Mouse (Mus musculus) bone marrow, adult 2 months (tissue): ENCODE data around the gene 2310007B03Rik. TPM values are rescaled to one million over a fixed set of nuclear protein-coding genes. Genes with fewer than 3 reads are reported as not detected.

Source experiments
- H3K27ac ChIP-seq: fragments of 200-500 bp; 2 replicates; pipeline ENCODE4 v1.5.1; 2012; ENCODE audit warnings: low read depth, mild to moderate bottlenecking, control low read depth, inconsistent platforms, low read length; ENCODE audit not compliant: control insufficient read depth, poor library complexity, insufficient read depth
- H3K4me1 ChIP-seq: fragments of 200-500 bp; 2 replicates; pipeline ENCODE4 v1.6.1; 2011; ENCODE audit warnings: low read length; ENCODE audit not compliant: control insufficient read depth, insufficient read depth
- H3K4me3 ChIP-seq: fragments of 200-500 bp; replicated peaks from 2 replicates; pipeline ENCODE3; 2011; ENCODE audit warnings: mild to moderate bottlenecking, low read depth, low read length, control low read depth; ENCODE audit not compliant: control insufficient read depth
- CTCF ChIP-seq: fragments of 200-500 bp; IDR thresholded peaks from 2 replicates; pipeline ENCODE4 v1.5.1; 2011; ENCODE audit warnings: low read length, control low read depth; ENCODE audit not compliant: control insufficient read depth, insufficient read depth
- POLR2A ChIP-seq: fragments of 200-500 bp; IDR thresholded peaks from 2 replicates; pipeline ENCODE4 v1.6.1; 2011; ENCODE audit warnings: low read depth, mild to moderate bottlenecking, control low read depth, low read length, borderline replicate concordance; ENCODE audit not compliant: control insufficient read depth
- WGBS: fragments of 180-500 bp; shearing (Covaris S2); methylation state at CpG from one replicate; pipeline ENCODE4 v1.1.7; 2018; 5-methylcytosine and 5-hydroxymethylcytosine counted together
- polyA plus RNA-seq: library from polyadenylated mRNA; stranded (reverse); fragments of >200 nt; gene quantifications from 2 replicates; pipeline ENCODE4 v1.2.4, GENCODE M21; 2011; ENCODE audit warnings: low replicate concordance; ENCODE audit not compliant: missing spikeins, insufficient read depth, insufficient read length

The 2310007B03Rik gene
- polyA plus RNA-seq, 1 experiment: not detected

DNA sequence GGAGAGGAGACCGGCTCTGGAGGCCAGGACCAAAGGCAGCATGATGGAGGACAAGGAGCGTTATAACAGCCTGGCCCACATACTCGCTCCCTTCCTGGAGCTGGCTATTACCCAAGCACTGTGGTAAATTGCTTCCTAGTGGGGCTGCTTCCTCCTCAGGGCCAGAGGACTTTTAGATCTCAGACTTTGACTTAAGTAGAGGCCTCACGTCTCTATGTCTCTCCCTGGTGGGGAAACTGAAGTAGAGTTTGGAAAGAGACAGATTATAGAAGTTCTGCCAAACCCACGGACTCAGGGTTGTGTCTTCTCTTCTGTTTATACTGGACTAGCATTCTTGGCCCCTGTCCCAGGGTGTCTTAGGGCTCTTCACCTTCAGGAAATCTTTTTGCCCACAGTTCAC lies 35.5 kb downstream of the 2310007B03Rik start:
- H3K27ac ChIP-seq: no peak overlapping the region
- no peak overlapping the region for H3K4me3 ChIP-seq
- no peak for TF ChIP-seq CTCF
- TF ChIP-seq POLR2A: no peak
- H3K4me1 ChIP-seq: peaks cover 3% of the 10 kb centered on the region
- WGBS: 2% methylated on average over 5 of the region's 5 CpGs

DNA sequence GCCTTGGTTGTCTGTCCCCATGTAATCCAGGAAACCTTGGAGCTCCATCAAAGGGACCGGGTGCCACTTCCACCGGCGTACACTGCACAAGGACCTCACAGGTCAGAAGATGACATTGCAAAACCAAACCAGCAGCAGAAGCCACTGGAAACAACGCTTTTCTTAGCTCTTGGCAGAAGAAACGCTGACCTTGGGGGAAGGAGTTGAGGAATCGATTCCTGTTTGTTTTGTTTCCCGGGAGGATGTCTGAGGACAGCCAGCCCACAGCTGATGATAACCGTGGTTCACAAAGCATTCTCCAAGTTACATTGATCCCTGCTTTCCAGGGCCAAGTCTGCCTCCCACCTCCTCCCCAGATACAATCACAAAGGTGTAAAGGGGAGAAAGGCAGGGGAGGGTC lies 36.7 kb downstream of the 2310007B03Rik start:
- WGBS: 25% methylated on average over 8 of the region's 8 CpGs
- H3K4me3 ChIP-seq: no peak overlapping the region
- peaks cover 3% of the 10 kb centered on the region for H3K4me1 ChIP-seq
- TF ChIP-seq CTCF (no peak), POLR2A (no peak)
- no peak overlapping the region for H3K27ac ChIP-seq

DNA sequence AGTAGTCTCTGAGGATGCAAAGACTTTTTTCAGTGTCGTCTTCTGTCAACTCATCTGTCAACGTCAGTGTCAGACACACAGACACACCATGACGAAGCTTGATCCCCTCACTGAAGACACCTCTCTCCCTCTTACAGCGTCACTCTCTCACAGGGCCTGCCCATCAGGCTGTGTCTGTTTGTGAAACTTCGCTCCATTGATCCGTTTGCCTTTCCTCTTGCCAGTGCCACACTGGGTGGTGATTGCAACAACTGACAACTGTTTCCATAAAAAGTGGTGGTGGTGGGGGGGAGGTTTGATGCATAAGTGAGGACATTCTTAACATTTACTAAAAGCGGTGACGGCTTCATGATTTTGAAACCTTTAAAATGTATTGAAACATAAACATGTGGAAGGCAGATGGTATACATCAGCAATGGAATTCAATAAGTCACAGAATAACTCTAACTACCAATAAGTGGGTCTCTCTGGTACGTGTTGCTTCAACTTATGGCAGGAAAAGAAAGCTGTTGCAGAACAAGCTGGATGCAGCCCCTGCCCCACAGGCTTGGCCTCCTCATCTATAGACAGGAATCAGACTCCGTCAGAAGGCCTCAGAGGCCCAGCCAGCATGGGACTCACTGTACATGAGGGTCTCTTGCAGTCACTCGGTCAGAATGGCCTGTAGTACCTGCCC lies 37.4 kb downstream of the 2310007B03Rik start:
- Histone ChIP-seq H3K4me1 (peaks cover 3% of the 10 kb centered on the region), H3K27ac (no peak overlapping the region), H3K4me3 (no peak overlapping the region)
- WGBS: 56% methylated on average over 11 of the region's 11 CpGs
- TF ChIP-seq CTCF: no peak
- TF ChIP-seq POLR2A: no peak

DNA sequence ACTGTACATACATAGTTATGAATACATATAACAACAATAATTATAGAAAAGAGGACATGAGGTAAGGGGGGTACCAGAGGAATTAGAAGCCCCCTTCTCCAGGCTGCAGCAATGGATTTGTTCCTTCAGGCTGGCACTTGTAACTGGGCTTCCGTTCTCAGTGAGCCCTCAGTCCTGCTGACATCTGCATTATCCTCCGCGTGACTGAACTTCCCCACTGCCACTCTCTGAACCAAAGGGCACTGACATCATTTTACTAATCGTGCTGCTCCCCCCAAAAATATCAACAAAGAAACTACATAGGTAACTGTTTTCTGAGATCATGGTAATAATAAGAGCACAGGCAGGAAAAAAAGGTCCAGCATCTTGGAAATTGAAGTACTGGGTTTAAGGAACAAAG lies 41.9 kb downstream of the 2310007B03Rik start:
- 14% methylated on average over 4 of the region's 4 CpGs for WGBS
- TF ChIP-seq CTCF (no peak), POLR2A (no peak)
- Histone ChIP-seq H3K27ac (no peak overlapping the region), H3K4me3 (no peak overlapping the region), H3K4me1 (no peaks in the 10 kb centered on the region; the same call in 1 of the 2 replicates)

DNA sequence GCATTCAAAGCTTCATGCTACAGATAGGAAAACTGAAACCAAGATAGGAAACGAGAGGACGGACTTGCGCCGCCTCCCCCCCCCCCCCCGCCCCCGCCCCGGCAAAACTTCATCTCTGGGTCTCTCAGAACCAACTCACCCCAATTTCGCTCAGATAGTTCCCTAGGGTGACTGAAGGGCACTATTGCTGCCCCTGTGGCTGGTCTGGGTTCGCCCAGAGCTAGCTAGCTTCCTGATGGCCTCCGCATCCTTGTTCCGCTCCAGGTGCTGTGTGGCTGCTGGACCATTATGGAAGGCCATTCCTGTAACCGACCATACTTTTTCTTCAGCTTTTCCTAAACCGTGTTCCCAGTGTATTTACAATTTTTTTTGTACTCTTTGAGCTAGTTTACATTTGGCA lies 45.3 kb downstream of the 2310007B03Rik start:
- H3K27ac ChIP-seq: no peak overlapping the region
- TF ChIP-seq POLR2A: no peak
- no peak for TF ChIP-seq CTCF
- H3K4me1 ChIP-seq: no peaks in the 10 kb centered on the region
- no peak overlapping the region for H3K4me3 ChIP-seq
- WGBS: 27% methylated on average over 12 of the region's 13 CpGs

DNA sequence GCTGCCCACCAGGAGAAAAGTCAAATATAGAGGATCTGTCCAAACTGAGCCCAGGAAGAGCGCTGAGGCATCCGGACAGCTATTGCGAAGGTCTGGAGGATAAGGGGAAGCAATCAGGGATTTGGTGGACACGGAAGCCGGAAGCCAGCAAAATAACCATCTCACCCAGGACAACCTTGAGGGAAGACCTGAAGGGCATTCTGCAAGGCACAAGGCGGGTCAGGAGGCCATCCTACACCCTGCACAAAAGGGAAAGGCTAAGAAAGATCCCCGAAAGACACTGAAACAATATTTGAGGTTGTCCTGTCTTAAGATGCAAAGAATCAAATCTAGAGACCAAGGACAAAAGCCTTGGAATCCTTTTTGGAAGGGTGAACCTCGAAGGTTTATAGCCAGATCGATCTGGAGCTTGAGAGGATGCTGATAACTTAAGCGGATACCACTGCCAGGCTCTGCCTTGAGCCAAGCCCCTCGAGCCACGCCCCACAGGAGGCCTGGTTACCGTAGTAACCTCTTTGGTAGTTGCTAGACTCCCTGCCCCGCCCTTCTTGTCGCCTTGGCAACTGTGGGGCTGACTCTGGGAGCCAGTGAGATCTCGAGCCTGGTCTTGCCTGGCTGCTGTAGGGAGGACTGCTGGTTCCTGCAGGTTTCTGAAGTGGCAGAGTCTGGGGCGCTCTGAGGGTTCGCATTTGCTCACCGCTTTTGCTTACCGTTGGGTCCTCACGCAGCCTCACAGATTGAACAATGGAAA lies 45.9 kb downstream of the 2310007B03Rik start:
- no peak for TF ChIP-seq POLR2A
- no peak for TF ChIP-seq CTCF
- H3K27ac ChIP-seq: no peak overlapping the region; the same call in 1 of the 2 replicates
- no peaks in the 10 kb centered on the region for H3K4me1 ChIP-seq
- H3K4me3 ChIP-seq: no peak overlapping the region
- WGBS: 27% methylated on average over 21 of the region's 21 CpGs

DNA sequence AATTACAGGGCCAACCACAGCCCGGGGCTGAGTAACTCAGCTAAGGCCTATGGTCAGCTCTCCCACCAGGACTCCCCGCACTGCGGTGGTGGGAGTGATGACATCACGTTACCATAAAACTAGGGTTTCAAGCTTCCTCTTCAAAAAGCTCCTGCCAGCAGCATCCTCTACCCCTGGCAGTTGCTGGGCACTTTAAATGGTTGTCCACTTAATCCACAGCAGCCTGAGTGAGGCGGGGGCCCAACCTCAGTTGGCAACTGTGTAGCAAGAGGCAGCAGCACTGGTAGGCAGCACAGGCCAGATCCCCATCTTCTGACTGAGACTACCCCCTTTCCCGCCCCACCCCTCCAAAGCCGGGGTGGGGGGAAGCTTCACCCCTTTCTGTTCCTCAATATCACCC lies 58.0 kb downstream of the 2310007B03Rik start:
- 53% methylated on average over 7 of the region's 7 CpGs for WGBS
- no peak overlapping the region for H3K4me3 ChIP-seq
- TF ChIP-seq CTCF (no peak), POLR2A (no peak)
- no peak overlapping the region for H3K27ac ChIP-seq
- no peaks in the 10 kb centered on the region; the same call in 1 of the 2 replicates for H3K4me1 ChIP-seq

DNA sequence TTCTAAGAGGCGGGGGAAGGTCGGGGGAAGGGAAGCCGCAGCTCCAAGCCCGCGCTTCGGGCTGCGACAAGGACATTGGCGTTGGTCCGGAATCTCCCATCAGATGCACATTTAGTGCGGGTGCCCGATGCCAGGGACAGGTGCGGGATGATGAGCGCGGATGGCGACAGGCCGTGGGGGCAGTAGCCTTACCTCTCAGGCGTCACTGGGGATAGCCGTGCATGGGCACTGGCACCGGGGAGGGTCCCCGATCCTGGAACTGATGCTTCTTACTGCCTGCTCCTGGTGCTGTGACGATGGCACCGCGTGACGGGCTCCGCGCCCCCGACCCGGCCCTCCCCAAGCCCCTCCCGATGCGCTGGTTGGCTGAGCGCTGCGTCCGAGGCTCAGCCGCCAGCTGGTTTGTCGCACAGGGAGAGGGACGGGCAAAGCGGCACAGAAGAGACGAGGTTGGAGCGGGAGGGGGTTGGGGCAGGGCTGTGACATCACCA lies 59.1 kb downstream of the 2310007B03Rik start, which contains the start of gene Kif1a:
Gene Kif1a, minus strand, starts transcription at position 381 of the 491 bp plus-strand sequence.
- 2% methylated on average over 39 of the region's 39 CpGs for WGBS
- TF ChIP-seq CTCF: no peak
- no peak for TF ChIP-seq POLR2A
- H3K27ac ChIP-seq: no peak within 1 kb of the TSS
- H3K4me1 ChIP-seq: no peaks in the 10 kb centered on the region; the same call in 1 of the 2 replicates
- H3K4me3 ChIP-seq: no peak within 1 kb of the TSS

Other genes with a start within 250 kb of the 2310007B03Rik start
- 5.4 and 15.5 TPM in 2 replicates for gene Capn10, start 226.6 kb downstream of the 2310007B03Rik start, polyA plus RNA-seq
- gene Gpr35, start 210.1 kb downstream of the 2310007B03Rik start, polyA plus RNA-seq: 0.49 and 5.0 TPM in 2 replicates
- gene Aqp12, start 154.6 kb downstream of the 2310007B03Rik start, polyA plus RNA-seq: not detected in 2 replicates
- gene Kif1a, start 59.0 kb downstream of the 2310007B03Rik start, polyA plus RNA-seq: 0.13 and 2.2 TPM in 2 replicates
- not detected in 2 replicates for gene Agxt, start 25.7 kb downstream of the 2310007B03Rik start, polyA plus RNA-seq
- not detected in 2 replicates for gene Crocc2, start 7.8 kb upstream of the 2310007B03Rik start, polyA plus RNA-seq
- 2.9 and 4.7 TPM in 2 replicates for gene Sned1, start 74.9 kb upstream of the 2310007B03Rik start, polyA plus RNA-seq
- 9.7 and 15.6 TPM in 2 replicates for gene Mterf4, start 145.0 kb upstream of the 2310007B03Rik start, polyA plus RNA-seq
- 14.6 and 17.9 TPM in 2 replicates for gene Ppp1r7, start 181.9 kb upstream of the 2310007B03Rik start, polyA plus RNA-seq
- gene Pask, start 182.5 kb upstream of the 2310007B03Rik start, polyA plus RNA-seq: 16.7 and 19.6 TPM in 2 replicates
- not detected in 2 replicates for gene Ano7, start 213.0 kb upstream of the 2310007B03Rik start, polyA plus RNA-seq